Mouse (Mus musculus) stomach, embryonic 15.5 days (tissue): ENCODE measurements around the gene Phf12. TPM values are rescaled to one million over a fixed set of nuclear protein-coding genes. Genes with fewer than 3 reads are reported as not detected.
A peak's percentile ranks its signal among the peaks of the same experiment; 100 is the strongest.

Source experiments
- ATAC-seq: fragments of 200-750 bp; cut with Nextera tagmentation; 2 replicates; pipeline ENCODE4 v1.8.0; 2017; ENCODE audit warnings: low read depth, moderate number of reproducible peaks, moderate TSS enrichment; ENCODE audit not compliant: insufficient read depth, low FRiP score
- H3K27ac ChIP-seq: fragments of 300-500 bp; sonication (generic); 2 replicates; pipeline ENCODE4 v1.5.1; 2015; ENCODE audit warnings: mild to moderate bottlenecking, inconsistent platforms
- H3K27me3 ChIP-seq: fragments of 300-500 bp; sonication (generic); replicated peaks from 2 replicates; pipeline ENCODE4 v1.6.1; 2015; ENCODE audit warnings: inconsistent platforms
- H3K36me3 ChIP-seq: fragments of 300-500 bp; sonication (generic); 2 replicates; pipeline ENCODE4 v1.6.1; 2015; ENCODE audit warnings: inconsistent platforms
- H3K4me1 ChIP-seq: fragments of 300-500 bp; sonication (generic); 2 replicates; pipeline ENCODE4 v1.6.1; 2015; ENCODE audit warnings: inconsistent platforms
- H3K4me2 ChIP-seq: fragments of 300-500 bp; sonication (generic); 2 replicates; pipeline ENCODE4 v1.6.1; 2015; ENCODE audit warnings: mild to moderate bottlenecking, inconsistent platforms
- H3K4me3 ChIP-seq: fragments of 300-500 bp; sonication (generic); replicated peaks from 2 replicates; pipeline ENCODE4 v1.5.1; 2015; ENCODE audit warnings: inconsistent platforms
- H3K9ac ChIP-seq: fragments of 300-500 bp; sonication (generic); 2 replicates; pipeline ENCODE4 v1.6.1; 2015; ENCODE audit warnings: inconsistent platforms
- H3K9me3 ChIP-seq: fragments of 300-500 bp; sonication (generic); 2 replicates; pipeline ENCODE4 v1.6.1; 2016; ENCODE audit warnings: inconsistent platforms
- WGBS: fragments of 180-500 bp; shearing (Covaris S2); methylation state at CpG from one replicate; pipeline ENCODE4 v1.1.7; 2015; 5-methylcytosine and 5-hydroxymethylcytosine counted together
- polyA plus RNA-seq: library from polyadenylated mRNA; unstranded; fragments of >200 nt; fragmentation: Nextera tagmentation; extraction: Ambion mirVana; gene quantifications from 2 replicates; pipeline ENCODE4 v1.2.1, GENCODE M21; 2015

Gene Phf12
- 13.4 and 18.0 TPM in 2 replicates for polyA plus RNA-seq

- ATAC-seq: peak; percentile 91
- peak within 1 kb of the TSS; percentile 98 for H3K27ac ChIP-seq
- H3K9me3 ChIP-seq: no peaks in the 10 kb centered on the region
- H3K4me2 ChIP-seq: peak within 1 kb of the TSS; percentile 65
- no peaks in the 10 kb centered on the region for H3K27me3 ChIP-seq
- peak within 1 kb of the TSS; percentile 94 for H3K4me3 ChIP-seq
- H3K4me1 ChIP-seq: peaks cover 13% of the 10 kb centered on the region
- under 1% methylated on average over 62 of the region's 62 CpGs for WGBS
- H3K36me3 ChIP-seq: no peaks in the 10 kb centered on the region
- peak within 1 kb of the TSS; percentile 97 for H3K9ac ChIP-seq
Observed at GRCm38 (mm10) chr11:77982441-77982905, at the start of gene Phf12. TSS of gene Phf12 (plus strand) at chr11:77982754.

- 10% methylated on average over 4 of the region's 4 CpGs for WGBS
- no peak overlapping the region for H3K9ac ChIP-seq
- no peak overlapping the region for H3K4me2 ChIP-seq
- no peaks in the 10 kb centered on the region for H3K36me3 ChIP-seq
- no peaks in the 10 kb centered on the region for H3K9me3 ChIP-seq
- no peak overlapping the region for H3K4me3 ChIP-seq
- peaks cover 10% of the 10 kb centered on the region for H3K4me1 ChIP-seq
- ATAC-seq: no peak
- no peak overlapping the region for H3K27ac ChIP-seq
- H3K27me3 ChIP-seq: peaks cover 71% of the 10 kb centered on the region
Observed at GRCm38 (mm10) chr11:77934111-77934521, 48.4 kb upstream of the Phf12 start.

GRCm38 (mm10) chr11:77934568-77935311 lies 47.8 kb upstream of the Phf12 start:
- 52% methylated on average over 5 of the region's 5 CpGs for WGBS
- Histone ChIP-seq H3K27me3 (peaks cover 66% of the 10 kb centered on the region), H3K27ac (no peak overlapping the region), H3K9me3 (no peaks in the 10 kb centered on the region), H3K4me2 (no peak overlapping the region), H3K4me1 (peaks cover 10% of the 10 kb centered on the region), H3K36me3 (no peaks in the 10 kb centered on the region), H3K4me3 (no peak overlapping the region), H3K9ac (no peak overlapping the region)
- no peak for ATAC-seq

- Histone ChIP-seq H3K9me3 (no peaks in the 10 kb centered on the region), H3K4me2 (no peak overlapping the region), H3K27me3 (peaks cover 50% of the 10 kb centered on the region), H3K9ac (no peak overlapping the region; the same call in 1 of the 2 replicates), H3K36me3 (no peaks in the 10 kb centered on the region), H3K4me3 (no peak overlapping the region), H3K4me1 (no peaks in the 10 kb centered on the region), H3K27ac (no peak overlapping the region)
- ATAC-seq: no peak
- 8% methylated on average over 8 of the region's 8 CpGs for WGBS
Observed at GRCm38 (mm10) chr11:77936846-77937245, 45.7 kb upstream of the Phf12 start.

- Histone ChIP-seq H3K27ac (no peak overlapping the region), H3K4me3 (no peak overlapping the region), H3K9ac (no peak overlapping the region), H3K4me2 (no peak overlapping the region), H3K4me1 (no peaks in the 10 kb centered on the region), H3K9me3 (no peaks in the 10 kb centered on the region), H3K27me3 (peaks cover 41% of the 10 kb centered on the region), H3K36me3 (no peaks in the 10 kb centered on the region)
- ATAC-seq: no peak
- WGBS: 17% methylated on average over 4 of the region's 4 CpGs
Observed at GRCm38 (mm10) chr11:77937649-77938410, 44.7 kb upstream of the Phf12 start.

- H3K4me3 ChIP-seq: no peak overlapping the region
- H3K36me3 ChIP-seq: no peaks in the 10 kb centered on the region
- H3K4me2 ChIP-seq: no peak overlapping the region
- H3K9ac ChIP-seq: no peak overlapping the region
- H3K4me1 ChIP-seq: no peaks in the 10 kb centered on the region
- no peak for ATAC-seq
- WGBS: 19% methylated on average over 5 of the region's 5 CpGs
- H3K27ac ChIP-seq: no peak overlapping the region
- 0 out of 2 replicates have a peak, but pooled peaks cover 3% of the 10 kb centered on the region for H3K27me3 ChIP-seq
- H3K9me3 ChIP-seq: no peaks in the 10 kb centered on the region
Observed at GRCm38 (mm10) chr11:77942230-77942629, 40.3 kb upstream of the Phf12 start.

- Histone ChIP-seq H3K4me2 (no peak overlapping the region), H3K27me3 (0 out of 2 replicates have a peak, but pooled peaks cover 10% of the 10 kb centered on the region), H3K9ac (no peak overlapping the region), H3K4me1 (0 out of 2 replicates have a peak, but pooled peaks cover 4% of the 10 kb centered on the region), H3K36me3 (no peaks in the 10 kb centered on the region), H3K9me3 (no peaks in the 10 kb centered on the region), H3K4me3 (no peak overlapping the region), H3K27ac (no peak overlapping the region)
- 9% methylated on average over 9 of the region's 9 CpGs for WGBS
- ATAC-seq: no peak
Observed at GRCm38 (mm10) chr11:77947860-77948259, 34.7 kb upstream of the Phf12 start.

GRCm38 (mm10) chr11:77950125-77950685 lies 32.3 kb upstream of the Phf12 start:
- 0 out of 2 replicates have a peak, but pooled peaks cover 4% of the 10 kb centered on the region for H3K4me1 ChIP-seq
- H3K4me3 ChIP-seq: no peak overlapping the region
- ATAC-seq: no peak
- no peak overlapping the region for H3K9ac ChIP-seq
- no peaks in the 10 kb centered on the region for H3K36me3 ChIP-seq
- H3K27me3 ChIP-seq: peaks cover 14% of the 10 kb centered on the region; the same call in 1 of the 2 replicates
- 25% methylated on average over 12 of the region's 12 CpGs for WGBS
- H3K4me2 ChIP-seq: no peak overlapping the region
- H3K27ac ChIP-seq: no peak overlapping the region
- no peaks in the 10 kb centered on the region for H3K9me3 ChIP-seq

GRCm38 (mm10) chr11:77950797-77951228 lies 31.7 kb upstream of the Phf12 start:
- H3K36me3 ChIP-seq: no peaks in the 10 kb centered on the region
- H3K27me3 ChIP-seq: peaks cover 14% of the 10 kb centered on the region; the same call in 1 of the 2 replicates
- H3K4me2 ChIP-seq: no peak overlapping the region
- no peak overlapping the region for H3K4me3 ChIP-seq
- no peak for ATAC-seq
- WGBS: 62% methylated on average over 5 of the region's 5 CpGs
- 0 out of 2 replicates have a peak, but pooled peaks cover 4% of the 10 kb centered on the region for H3K4me1 ChIP-seq
- no peaks in the 10 kb centered on the region for H3K9me3 ChIP-seq
- no peak overlapping the region for H3K27ac ChIP-seq
- no peak overlapping the region for H3K9ac ChIP-seq

GRCm38 (mm10) chr11:77953671-77954070 lies 28.9 kb upstream of the Phf12 start:
- Histone ChIP-seq H3K9ac (no peak overlapping the region), H3K9me3 (no peaks in the 10 kb centered on the region), H3K36me3 (no peaks in the 10 kb centered on the region), H3K4me2 (no peak overlapping the region), H3K4me3 (no peak overlapping the region), H3K27me3 (peaks cover 14% of the 10 kb centered on the region; the same call in 1 of the 2 replicates), H3K4me1 (no peaks in the 10 kb centered on the region), H3K27ac (no peak overlapping the region)
- ATAC-seq: no peak
- 34% methylated on average over 9 of the region's 9 CpGs for WGBS

GRCm38 (mm10) chr11:77956428-77956827 lies 26.1 kb upstream of the Phf12 start:
- H3K9ac ChIP-seq: no peak overlapping the region
- H3K4me1 ChIP-seq: no peaks in the 10 kb centered on the region
- no peak overlapping the region for H3K4me2 ChIP-seq
- H3K4me3 ChIP-seq: no peak overlapping the region
- 51% methylated on average over 3 of the region's 3 CpGs for WGBS
- no peaks in the 10 kb centered on the region for H3K36me3 ChIP-seq
- H3K27ac ChIP-seq: no peak overlapping the region
- no peak for ATAC-seq
- no peaks in the 10 kb centered on the region for H3K9me3 ChIP-seq
- peaks cover 4% of the 10 kb centered on the region; the same call in 1 of the 2 replicates for H3K27me3 ChIP-seq
